Mouse (Mus musculus) heart, embryonic 13.5 days (tissue): ENCODE data around the gene 1700019N19Rik. TPM values are rescaled to one million over a fixed set of nuclear protein-coding genes. Genes with fewer than 3 reads are reported as not detected.
A peak's percentile ranks its signal among the peaks of the same experiment; 100 is the strongest.

ENCODE experiments used
- ATAC-seq: fragments of 200-750 bp; cut with Nextera tagmentation; 2 replicates; pipeline ENCODE4 v1.8.0; 2017; ENCODE audit warnings: moderate TSS enrichment; ENCODE audit not compliant: insufficient number of reproducible peaks, low FRiP score, low TSS enrichment; ENCODE audit errors: extremely low read depth
- H3K27ac ChIP-seq: fragments of 300-500 bp; sonication (generic); replicated peaks from 2 replicates; pipeline ENCODE4 v1.5.1; 2015; ENCODE audit warnings: moderate library complexity, mild to moderate bottlenecking, inconsistent platforms
- H3K27me3 ChIP-seq: fragments of 300-500 bp; sonication (generic); replicated peaks from 2 replicates; pipeline ENCODE4 v1.6.1; 2015; ENCODE audit warnings: mild to moderate bottlenecking, inconsistent platforms
- H3K36me3 ChIP-seq: fragments of 300-500 bp; sonication (generic); 2 replicates; pipeline ENCODE4 v1.6.1; 2015; ENCODE audit warnings: mild to moderate bottlenecking, inconsistent platforms
- H3K4me1 ChIP-seq: fragments of 300-500 bp; sonication (generic); 2 replicates; pipeline ENCODE4 v1.6.1; 2015; ENCODE audit warnings: inconsistent platforms
- H3K4me2 ChIP-seq: fragments of 300-500 bp; sonication (generic); 2 replicates; pipeline ENCODE4 v1.6.1; 2015; ENCODE audit warnings: inconsistent platforms, mild to moderate bottlenecking, moderate library complexity
- H3K4me3 ChIP-seq: fragments of 300-500 bp; sonication (generic); 2 replicates; pipeline ENCODE4 v1.5.1; 2015; ENCODE audit warnings: moderate library complexity, mild to moderate bottlenecking, inconsistent platforms
- H3K9ac ChIP-seq: fragments of 300-500 bp; sonication (generic); 2 replicates; pipeline ENCODE4 v1.6.1; 2015; ENCODE audit warnings: inconsistent platforms, mild to moderate bottlenecking, moderate library complexity
- H3K9me3 ChIP-seq: fragments of 300-500 bp; sonication (generic); 2 replicates; pipeline ENCODE4 v1.6.1; 2016; ENCODE audit warnings: inconsistent platforms
- WGBS: fragments of 180-500 bp; shearing (Covaris S2); methylation state at CpG from one replicate; pipeline ENCODE4 v1.1.7; 2015; ENCODE audit warnings: mixed read lengths; 5-methylcytosine and 5-hydroxymethylcytosine counted together
- polyA plus RNA-seq: library from polyadenylated mRNA; unstranded; fragments of >200 nt; fragmentation: Nextera tagmentation; extraction: Ambion mirVana; gene quantifications from 2 replicates; pipeline ENCODE4 v1.2.1, GENCODE M21; 2015

Gene 1700019N19Rik
- not detected in 2 replicates for polyA plus RNA-seq

- Histone ChIP-seq H3K9me3 (no peaks in the 10 kb centered on the region), H3K36me3 (peaks cover 12% of the 10 kb centered on the region), H3K4me2 (no peak within 1 kb of the TSS), H3K9ac (no peak within 1 kb of the TSS), H3K27ac (no peak within 1 kb of the TSS), H3K4me1 (peaks cover 4% of the 10 kb centered on the region; the same call in 1 of the 2 replicates), H3K4me3 (no peak within 1 kb of the TSS), H3K27me3 (no peaks in the 10 kb centered on the region)
- ATAC-seq, result no peak
- 33% methylated on average over 10 of the region's 10 CpGs for WGBS
Observed at GRCm38 (mm10) chr19:58794284-58794683, at the start of gene 1700019N19Rik. TSS of gene 1700019N19Rik (minus strand) at chr19:58794461.

- no peak overlapping the region for H3K4me2 ChIP-seq
- H3K36me3 ChIP-seq, result no peaks in the 10 kb centered on the region
- H3K4me3 ChIP-seq, result no peak overlapping the region
- WGBS, result 41% methylated on average over 3 of the region's 3 CpGs
- peaks cover 48% of the 10 kb centered on the region for H3K4me1 ChIP-seq
- no peak for ATAC-seq
- H3K9ac ChIP-seq, result peak overlapping the region; percentile 26; the same call in 1 of the 2 replicates
- H3K9me3 ChIP-seq, result no peaks in the 10 kb centered on the region
- no peaks in the 10 kb centered on the region for H3K27me3 ChIP-seq
- peak overlapping the region; percentile 82 for H3K27ac ChIP-seq
Observed at GRCm38 (mm10) chr19:58843606-58844005, 49.3 kb upstream of the 1700019N19Rik start.

- Histone ChIP-seq H3K9ac (no peak overlapping the region), H3K36me3 (no peaks in the 10 kb centered on the region), H3K4me3 (no peak overlapping the region), H3K9me3 (no peaks in the 10 kb centered on the region), H3K27me3 (no peaks in the 10 kb centered on the region), H3K27ac (no peak overlapping the region), H3K4me1 (peaks cover 67% of the 10 kb centered on the region), H3K4me2 (no peak overlapping the region)
- 67% methylated on average over 5 of the region's 5 CpGs for WGBS
- no peak for ATAC-seq
Observed at GRCm38 (mm10) chr19:58840721-58841271, 46.5 kb upstream of the 1700019N19Rik start.

GRCm38 (mm10) chr19:58839806-58840205 is 45.5 kb upstream of the 1700019N19Rik start:
- Histone ChIP-seq H3K27me3 (no peaks in the 10 kb centered on the region), H3K4me1 (peaks cover 67% of the 10 kb centered on the region), H3K4me3 (no peak overlapping the region), H3K9ac (no peak overlapping the region), H3K27ac (peak overlapping the region; percentile 59), H3K4me2 (no peak overlapping the region), H3K36me3 (no peaks in the 10 kb centered on the region), H3K9me3 (no peaks in the 10 kb centered on the region)
- WGBS, result 50% methylated on average over 4 of the region's 4 CpGs
- ATAC-seq, result no peak

GRCm38 (mm10) chr19:58839345-58839744 is 45.1 kb upstream of the 1700019N19Rik start:
- Histone ChIP-seq H3K4me3 (no peak overlapping the region), H3K27me3 (no peaks in the 10 kb centered on the region), H3K4me1 (peaks cover 67% of the 10 kb centered on the region), H3K36me3 (no peaks in the 10 kb centered on the region), H3K9me3 (no peaks in the 10 kb centered on the region), H3K4me2 (no peak overlapping the region), H3K9ac (no peak overlapping the region), H3K27ac (peak overlapping the region; percentile 59)
- WGBS, result 60% methylated on average over 3 of the region's 3 CpGs
- no peak for ATAC-seq

- Histone ChIP-seq H3K4me1 (peaks cover 61% of the 10 kb centered on the region), H3K4me2 (no peak overlapping the region), H3K4me3 (no peak overlapping the region), H3K9me3 (no peaks in the 10 kb centered on the region), H3K36me3 (no peaks in the 10 kb centered on the region), H3K9ac (0 out of 2 replicates have a peak overlapping the region, but pooled peaks have one; percentile 52), H3K27me3 (no peaks in the 10 kb centered on the region), H3K27ac (peak overlapping the region; percentile 59)
- no peak for ATAC-seq
- 54% methylated on average over 9 of the region's 9 CpGs for WGBS
Observed at GRCm38 (mm10) chr19:58838706-58839105, 44.4 kb upstream of the 1700019N19Rik start.

- Histone ChIP-seq H3K27ac (no peak overlapping the region), H3K9me3 (no peaks in the 10 kb centered on the region), H3K9ac (no peak overlapping the region), H3K36me3 (no peaks in the 10 kb centered on the region), H3K4me1 (peaks cover 25% of the 10 kb centered on the region), H3K27me3 (no peaks in the 10 kb centered on the region), H3K4me2 (no peak overlapping the region), H3K4me3 (no peak overlapping the region)
- ATAC-seq, result no peak
- 66% methylated on average over 13 of the region's 13 CpGs for WGBS
Observed at GRCm38 (mm10) chr19:58833639-58834180, 39.4 kb upstream of the 1700019N19Rik start.

- Histone ChIP-seq H3K4me3 (no peak overlapping the region), H3K4me2 (no peak overlapping the region), H3K9me3 (no peaks in the 10 kb centered on the region), H3K27ac (no peak overlapping the region), H3K36me3 (no peaks in the 10 kb centered on the region), H3K9ac (no peak overlapping the region), H3K27me3 (no peaks in the 10 kb centered on the region), H3K4me1 (peaks cover 21% of the 10 kb centered on the region)
- ATAC-seq, result no peak
- 72% methylated on average over 2 of the region's 2 CpGs for WGBS
Observed at GRCm38 (mm10) chr19:58832988-58833387, 38.7 kb upstream of the 1700019N19Rik start.

- H3K36me3 ChIP-seq, result no peaks in the 10 kb centered on the region
- no peak overlapping the region for H3K27ac ChIP-seq
- H3K4me1 ChIP-seq, result peaks cover 13% of the 10 kb centered on the region
- H3K27me3 ChIP-seq, result no peaks in the 10 kb centered on the region
- H3K4me2 ChIP-seq, result no peak overlapping the region
- ATAC-seq, result no peak
- WGBS, result 87% methylated on average over 9 of the region's 9 CpGs
- H3K9ac ChIP-seq, result no peak overlapping the region
- H3K9me3 ChIP-seq, result no peaks in the 10 kb centered on the region
- no peak overlapping the region for H3K4me3 ChIP-seq
Observed at GRCm38 (mm10) chr19:58831280-58831922, 37.1 kb upstream of the 1700019N19Rik start.

- 85% methylated on average over 7 of the region's 7 CpGs for WGBS
- Histone ChIP-seq H3K27me3 (no peaks in the 10 kb centered on the region), H3K4me3 (no peak overlapping the region), H3K36me3 (peaks cover 2% of the 10 kb centered on the region; the same call in 1 of the 2 replicates), H3K4me1 (peaks cover 8% of the 10 kb centered on the region; the same call in 1 of the 2 replicates), H3K9me3 (no peaks in the 10 kb centered on the region), H3K27ac (no peak overlapping the region), H3K9ac (no peak overlapping the region), H3K4me2 (no peak overlapping the region)
- no peak for ATAC-seq
Observed at GRCm38 (mm10) chr19:58830182-58830581, 35.9 kb upstream of the 1700019N19Rik start.

GRCm38 (mm10) chr19:58829575-58829974 is 35.3 kb upstream of the 1700019N19Rik start:
- WGBS, result 76% methylated on average over 5 of the region's 5 CpGs
- Histone ChIP-seq H3K4me2 (no peak overlapping the region), H3K27me3 (no peaks in the 10 kb centered on the region), H3K27ac (no peak overlapping the region), H3K36me3 (peaks cover 8% of the 10 kb centered on the region), H3K9ac (no peak overlapping the region), H3K9me3 (no peaks in the 10 kb centered on the region; the same call in 1 of the 2 replicates), H3K4me1 (peaks cover 10% of the 10 kb centered on the region), H3K4me3 (no peak overlapping the region)
- no peak for ATAC-seq
